Mouse (Mus musculus) adrenal gland, postnatal 25 days (tissue): ENCODE measurements around the gene Ccnl2. TPM values are rescaled to one million over a fixed set of nuclear protein-coding genes. Genes with fewer than 3 reads are reported as not detected.

Experiments
- DNase-seq: peaks from one replicate; pipeline ENCODE4 v3.0.0; 2021; ENCODE audit warnings: mixed read lengths
- microRNA-seq, 2 experiments: library from miRNA; unstranded; fragments of <30 nt; microRNA quantifications; one replicate each; pipeline ENCODE4 v1.2.0; 2021
- total RNA-seq: library from RNA; stranded (reverse); gene quantifications from 2 replicates; pipeline ENCODE4 v1.2.3, GENCODE M21; 2021

Gene Ccnl2
- total RNA-seq, 1 experiment from 2014 or later, result 150 TPM

DNA sequence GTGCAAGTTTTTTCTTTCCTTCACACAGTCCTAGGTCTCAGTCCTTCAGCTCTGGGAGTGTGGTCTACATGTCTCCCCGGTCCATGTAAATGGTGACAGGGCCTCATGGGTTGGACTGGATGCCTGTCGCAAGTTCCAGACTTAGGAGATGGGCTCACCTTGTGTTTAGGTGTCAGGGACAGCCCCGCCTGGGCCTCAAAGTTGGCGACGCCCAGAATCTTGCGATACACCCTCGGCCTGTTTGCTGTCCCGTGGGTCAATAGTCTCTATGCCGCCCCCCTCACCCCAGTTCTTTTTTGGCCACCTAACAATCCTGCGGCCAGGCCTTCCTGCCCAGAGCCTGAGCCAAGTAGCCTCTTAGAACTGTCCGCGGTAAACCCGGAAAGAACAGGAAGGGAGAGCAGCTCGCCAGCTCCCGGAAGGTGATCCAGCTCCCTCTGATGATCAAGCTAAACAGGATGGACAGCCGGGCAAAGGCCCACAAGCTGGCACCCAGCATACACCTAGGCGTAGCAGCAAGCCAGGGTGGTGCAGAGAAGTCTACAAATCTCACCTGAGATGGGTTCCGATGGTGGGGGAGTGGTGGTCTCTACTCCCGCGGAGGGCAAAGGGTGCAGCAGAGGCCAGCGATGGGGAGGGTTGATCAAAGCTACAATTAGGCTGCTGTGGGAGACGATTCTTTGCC, 56.5 kb downstream of the Ccnl2 start:
- no peak for DNase-seq

DNA sequence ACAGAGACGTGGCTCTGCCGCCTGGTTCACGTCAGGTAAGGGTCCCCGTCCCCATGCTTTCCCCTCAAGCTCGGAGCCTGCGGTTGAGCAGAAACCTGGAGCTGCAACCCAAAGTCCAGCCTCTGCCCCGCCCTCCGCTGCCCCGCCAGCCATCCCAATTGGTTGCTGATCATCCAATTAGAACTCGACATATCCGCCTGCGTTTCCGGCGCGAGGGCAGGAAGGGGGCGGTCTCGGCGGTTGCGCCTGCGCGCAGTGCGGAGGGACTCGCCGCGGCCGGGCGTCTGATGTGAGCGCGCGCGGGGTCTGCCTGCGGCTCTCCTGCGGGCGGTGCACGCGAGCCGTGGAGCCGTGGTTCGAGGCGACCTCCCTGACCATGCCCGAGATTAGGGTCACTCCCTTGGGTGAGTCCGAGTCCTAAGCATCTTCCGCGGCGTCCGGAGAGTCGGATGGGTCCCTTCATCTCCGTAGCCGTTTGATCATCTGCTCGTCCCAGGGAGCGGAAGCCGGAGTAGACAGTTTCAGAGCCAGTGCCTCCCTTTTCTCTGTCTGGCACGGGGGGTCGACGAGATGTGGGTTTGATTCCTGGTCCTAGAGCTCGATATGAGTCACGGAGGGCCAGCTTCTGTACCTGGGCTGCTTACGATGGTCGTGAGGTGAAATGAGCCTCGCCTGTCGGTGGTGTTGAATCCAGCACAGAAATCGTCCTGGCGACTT, 57.2 kb downstream of the Ccnl2 start, which contains the start of the genes Cptp and Ints11:
Gene Cptp (minus strand): TSS at position 124 of the 717 bp plus-strand sequence.
Gene Ints11 (plus strand): TSS at position 230 of the 717 bp plus-strand sequence.
- DNase-seq, result peak; percentile 98

DNA sequence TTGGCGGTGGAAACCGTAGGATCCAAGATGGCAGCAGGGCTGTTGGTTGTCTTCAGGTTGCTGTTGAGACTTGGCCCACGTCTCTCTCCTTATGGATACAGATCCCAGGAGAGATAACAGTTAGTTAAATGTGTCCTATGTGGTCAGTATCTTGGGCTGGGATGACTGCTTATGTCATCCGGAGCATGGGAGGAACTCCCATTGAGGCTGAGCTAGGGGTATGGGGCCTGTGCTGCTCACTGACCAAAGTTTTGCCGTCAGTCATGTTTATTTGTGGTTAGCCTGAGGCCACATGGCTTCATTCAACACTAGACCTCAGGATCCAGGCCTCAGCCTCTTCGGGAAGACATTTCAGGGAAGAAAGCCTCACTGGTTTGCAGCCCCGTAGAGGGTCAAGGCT, 59.1 kb downstream of the Ccnl2 start:
- DNase-seq, result no peak

Small RNAs within 50 kb of the gene (microRNA-seq; reads per million reads assigned to microRNA genes)
- 0 reads per million in 2 experiments for gene Gm27743

Other genes starting within 250 kb of the Ccnl2 start
- 36.8 and 52.0 TPM in 2 replicates for gene Slc35e2, start 211.1 kb upstream of the Ccnl2 start, total RNA-seq
- gene Cdk11b, start 187.6 kb upstream of the Ccnl2 start, total RNA-seq, result 50.9 and 68.4 TPM in 2 replicates
- gene Gm10563, start 167.1 kb upstream of the Ccnl2 start, total RNA-seq, result not detected in 2 replicates
- gene Mmp23, start 159.1 kb upstream of the Ccnl2 start, total RNA-seq, result 3.7 and 4.2 TPM in 2 replicates
- 47.0 and 60.2 TPM in 2 replicates for gene Mib2, start 143.3 kb upstream of the Ccnl2 start, total RNA-seq
- gene Fndc10, start 118.1 kb upstream of the Ccnl2 start, total RNA-seq, result 50.8 and 67.4 TPM in 2 replicates
- gene Ssu72, start 107.7 kb upstream of the Ccnl2 start, total RNA-seq, result 100 and 123 TPM in 2 replicates
- gene Tmem240, start 77.7 kb upstream of the Ccnl2 start, total RNA-seq, result 0.86 and 1.6 TPM in 2 replicates
- 91.0 and 98.7 TPM in 2 replicates for gene Atad3a, start 51.4 kb upstream of the Ccnl2 start, total RNA-seq
- 2.6 and 3.7 TPM in 2 replicates for gene Vwa1, start 37.8 kb upstream of the Ccnl2 start, total RNA-seq
- gene Tmem88b, start 26.6 kb upstream of the Ccnl2 start, total RNA-seq, result 0.79 and 1.2 TPM in 2 replicates
- gene Ankrd65, start 22.1 kb upstream of the Ccnl2 start, total RNA-seq, result not detected in 2 replicates
- gene Mrpl20, start 9.6 kb upstream of the Ccnl2 start, total RNA-seq, result 126 and 163 TPM in 2 replicates
- gene Aurkaip1, start 18.8 kb downstream of the Ccnl2 start, total RNA-seq, result 135 and 160 TPM in 2 replicates
- gene Mxra8, start 27.2 kb downstream of the Ccnl2 start, total RNA-seq, result 38.1 and 50.3 TPM in 2 replicates
- gene Dvl1, start 34.9 kb downstream of the Ccnl2 start, total RNA-seq, result 63.2 and 64.6 TPM in 2 replicates
- 0.52 and 0.55 TPM in 2 replicates for gene Tas1r3, start 50.9 kb downstream of the Ccnl2 start, total RNA-seq
- 13.8 and 23.0 TPM in 2 replicates for gene Cptp, start 57.0 kb downstream of the Ccnl2 start, total RNA-seq
- gene Ints11, start 57.1 kb downstream of the Ccnl2 start, total RNA-seq, result 32.4 and 36.9 TPM in 2 replicates
- 36.3 and 38.8 TPM in 2 replicates for gene Pusl1, start 79.3 kb downstream of the Ccnl2 start, total RNA-seq
- gene Acap3, start 79.3 kb downstream of the Ccnl2 start, total RNA-seq, result 23.6 and 27.1 TPM in 2 replicates
- 71.7 and 76.6 TPM in 2 replicates for gene Ube2j2, start 131.3 kb downstream of the Ccnl2 start, total RNA-seq
- 70.6 and 77.9 TPM in 2 replicates for gene C1qtnf12, start 149.8 kb downstream of the Ccnl2 start, total RNA-seq
- gene B3galt6, start 180.2 kb downstream of the Ccnl2 start, total RNA-seq, result 6.6 and 9.7 TPM in 2 replicates
- gene Sdf4, start 180.4 kb downstream of the Ccnl2 start, total RNA-seq, result 248 and 275 TPM in 2 replicates
- gene Tnfrsf4, start 201.4 kb downstream of the Ccnl2 start, total RNA-seq, result 1.5 TPM in 1 of 2 replicates, not detected in the other
- gene Tnfrsf18, start 213.7 kb downstream of the Ccnl2 start, total RNA-seq, result not detected in 2 replicates
- gene Ttll10, start 246.9 kb downstream of the Ccnl2 start, total RNA-seq, result 0.61 TPM in 1 of 2 replicates, not detected in the other